Mouse (Mus musculus) CH12.LX (cell line): ENCODE measurements around the gene Pxk.

Source experiments
- CTCF ChIP-seq, 2 experiments: IDR thresholded peaks in 1 of 2; conservative IDR thresholded peaks in 1 of 2; 2 replicates each; pipeline ENCODE4 v1.5.1; 2011 to 2012; ENCODE audit warnings: low read depth in 2 of 2, low read length in 2 of 2, improper control_type of control experiment in 1 of 2, inconsistent platforms in 1 of 2, mild to moderate bottlenecking in 1 of 2, moderate library complexity in 1 of 2
- ELF1 ChIP-seq: IDR thresholded peaks from 2 replicates; pipeline ENCODE4 v1.6.1; 2014; ENCODE audit warnings: low read depth, mild to moderate bottlenecking, inconsistent platforms, low read length, improper control_type of control experiment
- IRF4 ChIP-seq: IDR thresholded peaks from 2 replicates; pipeline ENCODE4 v1.6.1; 2014; ENCODE audit warnings: low read depth, mild to moderate bottlenecking, inconsistent platforms, low read length, improper control_type of control experiment
- MAZ ChIP-seq: IDR thresholded peaks from 2 replicates; pipeline ENCODE4 v1.6.1; 2012; ENCODE audit warnings: low read depth, mild to moderate bottlenecking, inconsistent platforms, low read length, improper control_type of control experiment, moderate library complexity

DNA sequence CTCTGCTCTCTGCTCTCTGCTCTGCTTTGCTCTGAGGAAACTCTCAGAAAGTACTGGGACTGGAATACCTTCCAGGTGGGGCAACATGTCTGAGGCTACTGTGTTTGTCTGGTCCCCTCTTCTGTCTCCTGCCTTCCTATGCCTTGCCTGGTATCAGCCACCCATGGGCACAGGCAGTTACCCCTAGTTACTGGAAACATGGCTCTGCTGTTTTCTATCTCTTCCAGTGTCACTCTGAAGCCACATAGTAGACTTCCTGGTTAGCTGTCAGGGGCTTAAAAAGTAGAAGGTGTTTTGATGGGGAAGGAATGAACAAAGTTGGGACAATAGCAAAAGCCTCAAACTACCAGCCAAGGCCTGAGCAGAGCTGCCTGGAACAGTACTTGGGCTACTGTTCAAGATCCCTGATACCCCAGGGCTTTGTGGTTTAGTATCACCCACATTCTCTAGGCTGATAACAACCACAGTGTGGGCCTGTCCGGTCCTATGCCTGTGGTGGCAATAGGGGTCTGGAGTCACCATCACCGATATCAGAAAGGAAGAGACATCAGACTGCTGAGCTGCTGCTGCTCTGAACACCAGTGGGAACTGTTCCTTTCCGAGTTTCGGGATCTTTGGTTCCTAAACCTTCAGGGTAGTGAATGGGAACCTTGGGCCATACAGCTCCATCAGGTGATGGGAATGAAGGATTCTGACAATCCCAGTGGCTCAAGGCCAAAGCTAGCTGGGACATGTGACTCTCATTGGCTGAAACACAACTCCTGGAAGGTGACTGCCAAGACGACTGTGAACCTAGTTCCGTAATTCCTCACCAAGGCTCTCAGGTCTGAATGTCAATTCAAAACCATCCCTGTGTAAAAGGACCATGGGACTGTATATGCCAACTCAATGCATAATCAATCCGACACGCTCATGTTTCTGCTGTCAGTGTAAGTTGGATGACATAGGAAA lies 33.9 kb upstream of the Pxk start:
- TF ChIP-seq MAZ (no peak), CTCF (conservative IDR thresholded peaks at IDR 0.05 in 1 of 2, IDR thresholded peaks at IDR 0.05 in 1 of 2; ENCODE audit: low read depth in 2 of 2, low read length in 2 of 2) (no peak), IRF4 (no peak), ELF1 (no peak)
